Mouse (Mus musculus): ENCODE results near the gene Cnih3. TPM values are rescaled to one million over a fixed set of nuclear protein-coding genes. Genes with fewer than 3 reads are reported as not detected.

Gene Cnih3
- polyA plus RNA-seq, 1 experiment from 2014 or later = 14.1 TPM

DNA sequence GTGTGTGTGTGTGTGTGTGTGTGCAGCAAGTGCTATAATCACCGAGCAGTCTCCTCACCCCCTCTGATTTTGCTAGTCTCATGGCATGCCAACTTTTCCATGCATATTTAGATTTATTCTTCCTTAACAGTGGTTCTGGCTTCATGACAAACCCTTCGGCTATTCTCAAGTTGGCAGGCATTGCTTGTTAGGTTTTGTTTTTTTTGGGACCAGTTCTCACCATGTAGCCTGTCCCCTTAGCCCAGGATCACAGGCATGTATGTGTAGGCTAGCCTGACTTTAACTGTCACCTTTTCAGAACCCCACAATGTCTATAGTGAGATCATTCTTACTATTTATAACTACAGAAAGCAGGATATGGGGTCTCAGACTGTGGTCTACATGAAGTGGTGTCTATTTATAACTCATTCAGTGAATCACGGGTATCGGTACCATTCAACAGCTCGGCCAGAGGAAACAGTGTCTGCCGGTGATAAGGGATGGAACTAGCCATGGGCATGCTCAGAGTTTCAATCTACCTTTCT, 94.2 kb downstream of the Cnih3 start:
- no peaks in the 10 kb centered on the region for H3K9me3 ChIP-seq (ENCODE audit: control insufficient read depth, low read length)
- no peak overlapping the region for H3K27ac ChIP-seq (ENCODE audit: low read depth, low read length)
- H3K36me3 ChIP-seq (ENCODE audit: control insufficient read depth, insufficient read depth, low read length) = no peaks in the 10 kb centered on the region
- ATAC-seq = peak; percentile 41; the same call in 1 of the 2 replicates
- H3K4me1 ChIP-seq (ENCODE audit: control insufficient read depth, insufficient read depth, low read depth, low read length) = peaks cover 5% of the 10 kb centered on the region
- no peak overlapping the region for H3K9ac ChIP-seq (ENCODE audit: low read depth, low read length)
- H3K27me3 ChIP-seq (replicated peaks; ENCODE audit: control insufficient read depth, insufficient read depth, low read length) = no peaks in the 10 kb centered on the region
- no peak overlapping the region for H3K4me2 ChIP-seq (ENCODE audit: low read length)
- WGBS = 66% methylated on average over 6 of the region's 6 CpGs
- no peak overlapping the region for H3K4me3 ChIP-seq (ENCODE audit: low read length)

DNA sequence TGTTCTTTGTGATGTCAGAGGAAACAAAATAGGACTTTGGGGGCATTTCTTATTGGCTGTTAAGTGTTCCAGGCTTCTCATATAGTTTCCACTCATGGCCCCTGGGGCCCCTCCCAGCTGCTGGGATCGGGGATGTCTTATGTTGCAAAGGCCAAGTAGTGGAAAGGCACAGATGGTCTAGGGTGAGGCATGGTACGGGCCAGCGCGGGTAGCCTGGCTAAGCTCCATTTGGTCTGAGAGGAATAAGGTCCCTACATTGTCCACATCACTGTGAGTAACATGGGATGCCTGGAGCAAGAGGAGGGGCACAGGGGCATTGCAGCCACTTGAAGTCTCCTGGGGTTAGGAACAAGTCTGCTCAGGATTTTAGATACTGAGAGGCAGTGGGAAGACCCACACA, 95.1 kb downstream of the Cnih3 start:
- peaks cover 5% of the 10 kb centered on the region for H3K4me1 ChIP-seq (ENCODE audit: control insufficient read depth, insufficient read depth, low read depth, low read length)
- no peak overlapping the region for H3K4me2 ChIP-seq (ENCODE audit: low read length)
- H3K4me3 ChIP-seq (ENCODE audit: low read length) = no peak overlapping the region
- H3K27me3 ChIP-seq (replicated peaks; ENCODE audit: control insufficient read depth, insufficient read depth, low read length) = no peaks in the 10 kb centered on the region
- H3K27ac ChIP-seq (ENCODE audit: low read depth, low read length) = no peak overlapping the region
- H3K9ac ChIP-seq (ENCODE audit: low read depth, low read length) = no peak overlapping the region
- H3K36me3 ChIP-seq (ENCODE audit: control insufficient read depth, insufficient read depth, low read length) = no peaks in the 10 kb centered on the region
- 61% methylated on average over 4 of the region's 4 CpGs for WGBS
- H3K9me3 ChIP-seq (ENCODE audit: control insufficient read depth, low read length) = no peaks in the 10 kb centered on the region
- no peak for ATAC-seq

DNA sequence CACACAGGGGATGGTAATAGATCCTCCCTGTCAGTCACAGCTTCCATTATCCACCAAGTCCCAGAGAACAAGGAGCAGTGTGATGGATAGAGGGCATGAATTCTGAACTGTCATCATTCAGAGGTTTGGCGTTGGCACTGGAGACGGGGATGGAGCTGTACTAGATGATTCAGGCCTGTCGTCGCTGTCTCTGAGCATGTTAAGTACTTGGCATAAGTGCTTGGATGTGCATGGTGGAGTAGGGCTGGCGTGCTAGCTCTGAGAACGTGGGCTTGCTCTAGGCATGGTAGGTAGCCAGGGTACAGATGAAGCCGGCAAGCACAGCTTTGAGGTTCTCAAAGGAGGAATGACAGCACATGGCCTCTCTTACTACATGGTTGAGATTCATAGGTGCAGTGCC, 95.6 kb downstream of the Cnih3 start:
- Histone ChIP-seq H3K9ac (ENCODE audit: low read depth, low read length) (no peak overlapping the region), H3K4me3 (ENCODE audit: low read length) (no peak overlapping the region), H3K4me2 (ENCODE audit: low read length) (no peak overlapping the region), H3K4me1 (ENCODE audit: control insufficient read depth, insufficient read depth, low read depth, low read length) (peaks cover 5% of the 10 kb centered on the region), H3K36me3 (ENCODE audit: control insufficient read depth, insufficient read depth, low read length) (no peaks in the 10 kb centered on the region), H3K9me3 (ENCODE audit: control insufficient read depth, low read length) (no peaks in the 10 kb centered on the region), H3K27ac (ENCODE audit: low read depth, low read length) (no peak overlapping the region), H3K27me3 (replicated peaks; ENCODE audit: control insufficient read depth, insufficient read depth, low read length) (no peaks in the 10 kb centered on the region)
- no peak for ATAC-seq
- 78% methylated on average over 7 of the region's 7 CpGs for WGBS

DNA sequence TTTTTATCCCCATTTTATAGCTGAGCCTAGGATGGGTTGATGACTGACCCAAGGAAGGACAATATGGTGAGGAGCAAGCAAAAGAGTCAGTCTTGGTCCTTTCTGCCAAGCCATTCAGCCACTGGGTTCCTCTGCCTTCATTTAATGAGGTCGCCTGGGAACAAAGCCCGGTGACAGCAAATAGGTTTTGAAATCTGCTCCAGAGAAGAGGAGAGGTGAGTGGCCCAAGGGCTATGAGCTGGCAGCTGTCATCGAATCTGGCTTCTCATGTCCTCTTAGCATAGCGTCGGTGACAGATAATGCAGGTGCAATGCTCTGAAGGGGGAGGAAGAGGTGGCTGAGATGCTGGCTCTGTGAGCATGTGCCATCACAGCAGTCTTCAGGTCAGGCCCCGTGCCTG, 100.7 kb downstream of the Cnih3 start:
- Histone ChIP-seq H3K27ac (ENCODE audit: low read depth, low read length) (no peak overlapping the region), H3K36me3 (ENCODE audit: control insufficient read depth, insufficient read depth, low read length) (no peaks in the 10 kb centered on the region), H3K4me2 (ENCODE audit: low read length) (no peak overlapping the region), H3K9ac (ENCODE audit: low read depth, low read length) (no peak overlapping the region), H3K9me3 (ENCODE audit: control insufficient read depth, low read length) (no peaks in the 10 kb centered on the region), H3K27me3 (replicated peaks; ENCODE audit: control insufficient read depth, insufficient read depth, low read length) (no peaks in the 10 kb centered on the region), H3K4me3 (ENCODE audit: low read length) (no peak overlapping the region), H3K4me1 (ENCODE audit: control insufficient read depth, insufficient read depth, low read depth, low read length) (no peaks in the 10 kb centered on the region)
- WGBS = 64% methylated on average over 6 of the region's 6 CpGs
- no peak for ATAC-seq

DNA sequence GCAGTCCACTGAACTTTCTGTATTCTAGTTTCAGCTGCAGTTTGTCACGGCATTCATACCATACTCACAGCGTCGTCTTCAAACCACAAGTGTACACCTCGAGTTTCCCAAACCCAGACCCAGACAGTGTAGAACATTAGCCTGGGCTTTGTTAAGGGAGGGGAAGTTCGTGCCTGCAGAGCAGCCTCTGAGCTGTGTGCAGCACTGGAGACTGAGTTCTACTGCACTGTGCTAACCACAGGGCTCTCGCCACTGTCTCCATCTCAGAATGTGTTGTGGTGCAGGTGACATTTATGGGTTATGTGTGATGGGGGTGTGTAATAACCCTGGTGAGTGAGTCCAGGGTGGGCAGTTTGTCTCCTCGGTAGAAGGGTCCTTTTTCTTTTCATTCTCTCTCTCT, 104.5 kb downstream of the Cnih3 start:
- Histone ChIP-seq H3K4me2 (ENCODE audit: low read length) (no peak overlapping the region), H3K4me1 (ENCODE audit: control insufficient read depth, insufficient read depth, low read depth, low read length) (0 out of 2 replicates have a peak, but pooled peaks cover 2% of the 10 kb centered on the region), H3K27ac (ENCODE audit: low read depth, low read length) (no peak overlapping the region), H3K36me3 (ENCODE audit: control insufficient read depth, insufficient read depth, low read length) (no peaks in the 10 kb centered on the region), H3K4me3 (ENCODE audit: low read length) (no peak overlapping the region), H3K9ac (ENCODE audit: low read depth, low read length) (no peak overlapping the region), H3K27me3 (replicated peaks; ENCODE audit: control insufficient read depth, insufficient read depth, low read length) (no peaks in the 10 kb centered on the region), H3K9me3 (ENCODE audit: control insufficient read depth, low read length) (no peaks in the 10 kb centered on the region)
- 83% methylated on average over 7 of the region's 7 CpGs for WGBS
- no peak for ATAC-seq

DNA sequence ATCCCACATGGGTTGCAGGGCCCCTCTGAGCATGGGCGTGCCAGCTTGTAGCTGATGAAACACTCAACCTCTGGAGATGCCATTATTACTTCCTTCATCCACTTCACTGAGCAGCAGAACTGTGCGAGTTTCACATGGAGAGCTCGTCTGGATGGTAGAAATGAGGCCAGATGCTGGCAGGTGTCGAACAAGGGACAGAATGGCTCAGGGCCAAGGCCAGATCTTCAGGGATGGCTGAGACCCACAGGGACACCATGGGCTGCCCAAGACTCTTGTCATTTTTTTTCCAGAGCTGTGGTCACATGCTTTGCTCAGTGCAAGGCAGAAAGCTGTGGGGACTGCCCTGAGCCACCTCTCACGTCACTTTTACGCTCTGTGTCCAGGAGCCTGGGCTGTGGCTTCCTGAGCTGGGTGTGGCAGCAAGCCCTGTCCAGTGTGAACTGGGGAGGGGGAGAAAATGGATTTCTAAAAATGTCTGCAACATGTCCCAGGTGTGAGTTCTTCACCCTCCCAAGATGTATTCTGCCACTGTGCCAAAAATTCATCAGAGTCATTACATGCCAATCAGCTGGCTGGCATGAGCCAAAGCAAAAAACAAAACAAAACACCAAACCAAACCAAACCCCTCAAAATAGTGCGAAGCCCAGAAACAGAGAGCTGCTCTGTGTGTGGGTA, 107.1 kb downstream of the Cnih3 start:
- Histone ChIP-seq H3K4me2 (ENCODE audit: low read length) (no peak overlapping the region), H3K9ac (ENCODE audit: low read depth, low read length) (0 out of 2 replicates have a peak overlapping the region, but pooled peaks have one; percentile 7), H3K4me1 (ENCODE audit: control insufficient read depth, insufficient read depth, low read depth, low read length) (0 out of 2 replicates have a peak, but pooled peaks cover 2% of the 10 kb centered on the region), H3K4me3 (ENCODE audit: low read length) (no peak overlapping the region), H3K27me3 (replicated peaks; ENCODE audit: control insufficient read depth, insufficient read depth, low read length) (no peaks in the 10 kb centered on the region), H3K27ac (ENCODE audit: low read depth, low read length) (no peak overlapping the region), H3K9me3 (ENCODE audit: control insufficient read depth, low read length) (no peaks in the 10 kb centered on the region), H3K36me3 (ENCODE audit: control insufficient read depth, insufficient read depth, low read length) (no peaks in the 10 kb centered on the region)
- peak; percentile 50 for ATAC-seq
- 59% methylated on average over 7 of the region's 7 CpGs for WGBS

DNA sequence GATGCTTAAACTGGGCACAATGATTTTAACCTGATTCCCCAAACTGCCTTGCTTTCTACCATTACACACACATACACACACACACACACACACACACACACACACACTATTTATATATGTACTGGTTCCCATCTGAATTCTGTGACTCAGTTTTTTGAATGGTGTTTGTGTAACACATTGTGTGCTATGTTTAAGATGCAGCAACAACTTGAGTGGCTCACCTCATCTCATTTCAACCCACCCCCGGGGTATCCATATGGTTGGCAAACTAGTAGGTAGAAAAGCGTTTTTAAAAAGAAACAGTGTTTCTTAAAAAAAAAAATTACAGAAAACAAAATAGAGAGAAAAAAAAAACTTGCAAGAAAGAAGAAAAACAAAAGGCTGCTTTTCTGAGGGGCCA, 107.9 kb downstream of the Cnih3 start:
- no peak overlapping the region for H3K27ac ChIP-seq (ENCODE audit: low read depth, low read length)
- WGBS = 82% methylated on average over 2 of the region's 2 CpGs
- H3K27me3 ChIP-seq (replicated peaks; ENCODE audit: control insufficient read depth, insufficient read depth, low read length) = no peaks in the 10 kb centered on the region
- H3K9me3 ChIP-seq (ENCODE audit: control insufficient read depth, low read length) = no peaks in the 10 kb centered on the region
- no peaks in the 10 kb centered on the region for H3K36me3 ChIP-seq (ENCODE audit: control insufficient read depth, insufficient read depth, low read length)
- no peak for ATAC-seq
- 0 out of 2 replicates have a peak, but pooled peaks cover 2% of the 10 kb centered on the region for H3K4me1 ChIP-seq (ENCODE audit: control insufficient read depth, insufficient read depth, low read depth, low read length)
- H3K4me2 ChIP-seq (ENCODE audit: low read length) = no peak overlapping the region
- no peak overlapping the region for H3K9ac ChIP-seq (ENCODE audit: low read depth, low read length)
- H3K4me3 ChIP-seq (ENCODE audit: low read length) = no peak overlapping the region

DNA sequence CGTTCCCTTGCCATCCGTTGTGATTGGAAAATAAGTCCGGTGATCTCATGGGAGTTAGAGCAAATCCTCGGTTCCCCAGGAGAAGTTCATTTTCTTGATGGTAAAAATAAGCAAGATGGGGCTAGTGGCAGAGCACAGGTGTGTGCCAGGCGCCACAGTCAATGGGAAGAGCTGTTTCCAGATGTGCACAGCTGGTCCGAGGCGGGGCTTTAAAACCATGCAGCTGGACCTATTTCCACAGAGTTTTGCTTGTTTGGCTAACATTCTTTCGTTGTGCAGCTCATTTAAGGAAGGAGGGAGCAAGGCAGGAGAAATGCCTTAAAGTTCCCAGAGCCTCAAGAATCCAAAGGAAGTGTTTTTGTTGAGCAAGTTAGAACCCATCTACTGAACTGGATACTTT, 109.1 kb downstream of the Cnih3 start:
- Histone ChIP-seq H3K27ac (ENCODE audit: low read depth, low read length) (no peak overlapping the region), H3K36me3 (ENCODE audit: control insufficient read depth, insufficient read depth, low read length) (no peaks in the 10 kb centered on the region), H3K9me3 (ENCODE audit: control insufficient read depth, low read length) (no peaks in the 10 kb centered on the region), H3K4me1 (ENCODE audit: control insufficient read depth, insufficient read depth, low read depth, low read length) (0 out of 2 replicates have a peak, but pooled peaks cover 2% of the 10 kb centered on the region), H3K27me3 (replicated peaks; ENCODE audit: control insufficient read depth, insufficient read depth, low read length) (no peaks in the 10 kb centered on the region), H3K9ac (ENCODE audit: low read depth, low read length) (no peak overlapping the region), H3K4me2 (ENCODE audit: low read length) (no peak overlapping the region), H3K4me3 (ENCODE audit: low read length) (no peak overlapping the region)
- WGBS = 81% methylated on average over 8 of the region's 8 CpGs
- no peak for ATAC-seq

DNA sequence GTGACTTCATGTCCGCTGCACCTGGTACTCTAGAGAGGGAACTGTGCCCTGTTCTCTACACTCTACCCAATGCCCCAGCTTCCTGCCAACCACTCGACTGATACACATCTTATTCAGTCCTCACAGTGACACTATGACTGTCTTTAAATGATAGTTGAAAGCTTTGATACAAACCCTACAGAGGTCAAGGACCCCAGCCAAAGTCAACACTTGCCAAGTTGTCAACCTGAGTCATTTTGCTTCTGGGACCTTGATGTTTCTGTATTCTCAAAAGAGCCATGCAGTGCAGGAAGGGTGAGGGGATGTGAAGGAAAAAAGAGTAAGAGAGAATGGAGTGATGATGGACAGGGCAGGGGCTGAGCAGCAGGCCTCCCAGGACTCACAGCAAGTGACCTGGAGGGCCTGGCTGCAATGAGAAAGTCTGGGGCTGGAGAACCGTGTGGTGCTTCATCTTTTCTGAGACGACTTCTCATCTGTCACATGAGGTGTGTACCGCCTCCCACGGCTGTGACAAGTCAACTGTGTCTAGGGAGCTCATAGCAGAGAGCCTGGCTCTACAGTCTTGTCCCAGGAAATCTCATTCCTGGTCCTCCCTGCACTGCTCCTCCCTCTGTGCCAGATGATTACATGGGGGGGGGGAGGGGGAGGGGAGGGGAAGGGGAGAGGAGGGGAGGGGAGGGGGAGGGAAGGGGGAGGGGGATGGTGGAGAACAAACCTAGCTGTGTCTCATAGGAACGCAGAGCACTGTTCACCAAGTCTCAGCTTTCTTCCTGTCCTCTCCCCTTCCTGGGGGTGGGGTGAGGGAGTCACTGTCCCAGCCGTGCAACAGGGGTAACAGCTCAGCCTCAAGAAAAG, 109.8 kb downstream of the Cnih3 start:
- Histone ChIP-seq H3K4me2 (ENCODE audit: low read length) (no peak overlapping the region), H3K27ac (ENCODE audit: low read depth, low read length) (no peak overlapping the region), H3K9me3 (ENCODE audit: control insufficient read depth, low read length) (no peaks in the 10 kb centered on the region), H3K36me3 (ENCODE audit: control insufficient read depth, insufficient read depth, low read length) (no peaks in the 10 kb centered on the region), H3K4me1 (ENCODE audit: control insufficient read depth, insufficient read depth, low read depth, low read length) (0 out of 2 replicates have a peak, but pooled peaks cover 2% of the 10 kb centered on the region), H3K9ac (ENCODE audit: low read depth, low read length) (no peak overlapping the region), H3K27me3 (replicated peaks; ENCODE audit: control insufficient read depth, insufficient read depth, low read length) (no peaks in the 10 kb centered on the region), H3K4me3 (ENCODE audit: low read length) (no peak overlapping the region)
- 58% methylated on average over 8 of the region's 8 CpGs for WGBS
- ATAC-seq = 0 out of 2 replicates have a peak, but pooled peaks have one; percentile 31

Measured in hindbrain, embryonic 16.5 days (tissue).